Mouse (Mus musculus): ENCODE measurements around the gene Elane.
"Not testable (repeated sequence)": the region's sequence is repeated elsewhere in the genome, so short reads cannot be mapped to it uniquely, and the experiment has no call there.

Elane gene

GRCm38 (mm10) chr10:79883297-79884084 is 2.6 kb upstream of the Elane start:
- peak; percentile 75 for DNase-seq

GRCm38 (mm10) chr10:79884446-79884845 is 1.6 kb upstream of the Elane start:
- no peak for DNase-seq

- DNase-seq: not testable (repeated sequence)
Measured at GRCm38 (mm10) chr10:79884938-79885337, 1.1 kb upstream of the Elane start.

GRCm38 (mm10) chr10:79886611-79887010 is 564 bp downstream of the Elane start:
- DNase-seq: no peak

- no peak for DNase-seq
Measured at GRCm38 (mm10) chr10:79889386-79889785, 3.3 kb downstream of the Elane start.

GRCm38 (mm10) chr10:79890670-79891069 is 4.6 kb downstream of the Elane start, which contains the start of gene Cfd:
TSS of gene Cfd (plus strand) at chr10:79890853.
- DNase-seq: no peak

- DNase-seq: peak; percentile 89
Measured at GRCm38 (mm10) chr10:79892451-79893118, 6.5 kb downstream of the Elane start.

- DNase-seq: no peak
Measured at GRCm38 (mm10) chr10:79896306-79896705, 10.3 kb downstream of the Elane start.

GRCm38 (mm10) chr10:79896814-79897213 is 10.8 kb downstream of the Elane start:
- DNase-seq: no peak

- no peak for DNase-seq
Measured at GRCm38 (mm10) chr10:79897316-79898245, 11.5 kb downstream of the Elane start.

GRCm38 (mm10) chr10:79900951-79901410 is 14.9 kb downstream of the Elane start:
- DNase-seq: no peak

- no peak for DNase-seq
Measured at GRCm38 (mm10) chr10:79906712-79907111, 20.7 kb downstream of the Elane start.

GRCm38 (mm10) chr10:79907415-79907814 is 21.4 kb downstream of the Elane start:
- no peak for DNase-seq

GRCm38 (mm10) chr10:79908167-79909091 is 22.4 kb downstream of the Elane start, which contains the start of gene Med16:
TSS of gene Med16 (minus strand) at chr10:79908923.
- DNase-seq: peak; percentile 99

- DNase-seq: peak; percentile 31
Measured at GRCm38 (mm10) chr10:79909092-79909922, 23.3 kb downstream of the Elane start.

GRCm38 (mm10) chr10:79910556-79910955 is 24.5 kb downstream of the Elane start, which contains the start of gene Gm26602:
TSS of gene Gm26602 (plus strand) at chr10:79910856.
- DNase-seq: no peak

- DNase-seq: no peak
Measured at GRCm38 (mm10) chr10:79912412-79912811, 26.4 kb downstream of the Elane start.

- no peak for DNase-seq
Measured at GRCm38 (mm10) chr10:79914131-79914947, 28.3 kb downstream of the Elane start.

- no peak for DNase-seq
Measured at GRCm38 (mm10) chr10:79914948-79915596, 29.0 kb downstream of the Elane start.

Measured in thymus, postnatal 14 days (tissue).